Mouse (Mus musculus): ENCODE measurements around the gene Nckap1. TPM values are rescaled to one million over a fixed set of nuclear protein-coding genes. Genes with fewer than 3 reads are reported as not detected.

Nckap1 gene
- polyA plus RNA-seq, 1 experiment: 168 TPM

GRCm38 (mm10) chr2:80600611-80601010 lies 19.4 kb upstream of the Nckap1 start:
- TF ChIP-seq CTCF (IDR thresholded peaks at IDR 0.05; ENCODE audit: borderline replicate concordance, insufficient read depth, low read length) (no peak), POLR2A (IDR thresholded peaks at IDR 0.05; ENCODE audit: low read depth, low read length) (no peak)
- Histone ChIP-seq H3K27ac (ENCODE audit: insufficient read depth, low read length) (no peak overlapping the region), H3K4me1 (ENCODE audit: control insufficient read depth, insufficient read depth, low read length) (no peaks in the 10 kb centered on the region), H3K4me3 (ENCODE audit: insufficient read depth, low read length) (no peak overlapping the region)

- H3K4me3 ChIP-seq (ENCODE audit: insufficient read depth, low read length): no peak overlapping the region
- no peak overlapping the region for H3K27ac ChIP-seq (ENCODE audit: insufficient read depth, low read length)
Observed at GRCm38 (mm10) chr2:80599850-80600249, 18.7 kb upstream of the Nckap1 start.

GRCm38 (mm10) chr2:80596960-80597359 lies 15.8 kb upstream of the Nckap1 start:
- H3K4me1 ChIP-seq (ENCODE audit: control insufficient read depth, insufficient read depth, low read length): no peaks in the 10 kb centered on the region
- no peak overlapping the region for H3K27ac ChIP-seq (ENCODE audit: insufficient read depth, low read length)
- no peak for TF ChIP-seq POLR2A (IDR thresholded peaks at IDR 0.05; ENCODE audit: low read depth, low read length)
- no peak for TF ChIP-seq CTCF (IDR thresholded peaks at IDR 0.05; ENCODE audit: borderline replicate concordance, insufficient read depth, low read length)
- no peak overlapping the region for H3K4me3 ChIP-seq (ENCODE audit: insufficient read depth, low read length)

More at GRCm38 (mm10) chr2:80599850-80600249, 18.7 kb upstream of the Nckap1 start:
- no peaks in the 10 kb centered on the region for H3K4me1 ChIP-seq (ENCODE audit: control insufficient read depth, insufficient read depth, low read length)
- TF ChIP-seq POLR2A (IDR thresholded peaks at IDR 0.05; ENCODE audit: low read depth, low read length) (no peak), CTCF (IDR thresholded peaks at IDR 0.05; ENCODE audit: borderline replicate concordance, insufficient read depth, low read length) (no peak)

- Histone ChIP-seq H3K4me1 (ENCODE audit: control insufficient read depth, insufficient read depth, low read length) (no peaks in the 10 kb centered on the region), H3K4me3 (ENCODE audit: insufficient read depth, low read length) (no peak overlapping the region), H3K27ac (ENCODE audit: insufficient read depth, low read length) (no peak overlapping the region)
- TF ChIP-seq POLR2A (IDR thresholded peaks at IDR 0.05; ENCODE audit: low read depth, low read length) (no peak), CTCF (IDR thresholded peaks at IDR 0.05; ENCODE audit: borderline replicate concordance, insufficient read depth, low read length) (no peak)
Observed at GRCm38 (mm10) chr2:80594215-80594918, 13.2 kb upstream of the Nckap1 start.

- no peak overlapping the region for H3K27ac ChIP-seq (ENCODE audit: insufficient read depth, low read length)
- TF ChIP-seq CTCF (IDR thresholded peaks at IDR 0.05; ENCODE audit: borderline replicate concordance, insufficient read depth, low read length) (no peak), POLR2A (IDR thresholded peaks at IDR 0.05; ENCODE audit: low read depth, low read length) (no peak)
- H3K4me1 ChIP-seq (ENCODE audit: control insufficient read depth, insufficient read depth, low read length): peaks cover 4% of the 10 kb centered on the region
- H3K4me3 ChIP-seq (ENCODE audit: insufficient read depth, low read length): no peak overlapping the region
Observed at GRCm38 (mm10) chr2:80582356-80582755, 1.2 kb upstream of the Nckap1 start.

GRCm38 (mm10) chr2:80580311-80580961 lies 744 bp downstream of the Nckap1 start:
- Histone ChIP-seq H3K4me3 (ENCODE audit: insufficient read depth, low read length) (peak overlapping the region; percentile 68), H3K27ac (ENCODE audit: insufficient read depth, low read length) (peak overlapping the region; percentile 95), H3K4me1 (ENCODE audit: control insufficient read depth, insufficient read depth, low read length) (peaks cover 4% of the 10 kb centered on the region)
- TF ChIP-seq CTCF (IDR thresholded peaks at IDR 0.05; ENCODE audit: borderline replicate concordance, insufficient read depth, low read length) (no peak), POLR2A (IDR thresholded peaks at IDR 0.05; ENCODE audit: low read depth, low read length) (0 out of 2 replicates have a peak, but pooled peaks have one; percentile 32)

GRCm38 (mm10) chr2:80579253-80579891 lies 1.8 kb downstream of the Nckap1 start:
- Histone ChIP-seq H3K27ac (ENCODE audit: insufficient read depth, low read length) (peak overlapping the region; percentile 47; the same call in 1 of the 2 replicates), H3K4me3 (ENCODE audit: insufficient read depth, low read length) (peak overlapping the region; percentile 74), H3K4me1 (ENCODE audit: control insufficient read depth, insufficient read depth, low read length) (peaks cover 4% of the 10 kb centered on the region)
- no peak for TF ChIP-seq CTCF (IDR thresholded peaks at IDR 0.05; ENCODE audit: borderline replicate concordance, insufficient read depth, low read length)

- no peak overlapping the region for H3K4me3 ChIP-seq (ENCODE audit: insufficient read depth, low read length)
- TF ChIP-seq POLR2A (IDR thresholded peaks at IDR 0.05; ENCODE audit: low read depth, low read length): no peak
- TF ChIP-seq CTCF (IDR thresholded peaks at IDR 0.05; ENCODE audit: borderline replicate concordance, insufficient read depth, low read length): no peak
- H3K4me1 ChIP-seq (ENCODE audit: control insufficient read depth, insufficient read depth, low read length): peaks cover 4% of the 10 kb centered on the region
- H3K27ac ChIP-seq (ENCODE audit: insufficient read depth, low read length): no peak overlapping the region
Observed at GRCm38 (mm10) chr2:80577286-80577685, 3.9 kb downstream of the Nckap1 start.

- no peak for TF ChIP-seq POLR2A (IDR thresholded peaks at IDR 0.05; ENCODE audit: low read depth, low read length)
- no peak for TF ChIP-seq CTCF (IDR thresholded peaks at IDR 0.05; ENCODE audit: borderline replicate concordance, insufficient read depth, low read length)
- Histone ChIP-seq H3K4me1 (ENCODE audit: control insufficient read depth, insufficient read depth, low read length) (no peaks in the 10 kb centered on the region), H3K4me3 (ENCODE audit: insufficient read depth, low read length) (no peak overlapping the region), H3K27ac (ENCODE audit: insufficient read depth, low read length) (no peak overlapping the region)
Observed at GRCm38 (mm10) chr2:80570656-80571055, 10.5 kb downstream of the Nckap1 start.

- Histone ChIP-seq H3K27ac (ENCODE audit: insufficient read depth, low read length) (no peak overlapping the region), H3K4me3 (ENCODE audit: insufficient read depth, low read length) (no peak overlapping the region), H3K4me1 (ENCODE audit: control insufficient read depth, insufficient read depth, low read length) (peaks cover 4% of the 10 kb centered on the region; the same call in 1 of the 2 replicates)
- TF ChIP-seq POLR2A (IDR thresholded peaks at IDR 0.05; ENCODE audit: low read depth, low read length) (no peak), CTCF (IDR thresholded peaks at IDR 0.05; ENCODE audit: borderline replicate concordance, insufficient read depth, low read length) (no peak)
Observed at GRCm38 (mm10) chr2:80567411-80567810, 13.8 kb downstream of the Nckap1 start.
